Mouse (Mus musculus): ENCODE data around the gene Mmp2.

Gene Mmp2

GRCm38 (mm10) chr8:92896611-92897010, 69.5 kb downstream of the Mmp2 start:
- peak; percentile 51 for DNase-seq

GRCm38 (mm10) chr8:92897794-92898193, 70.7 kb downstream of the Mmp2 start:
- DNase-seq, result no peak

GRCm38 (mm10) chr8:92899590-92899989, 72.5 kb downstream of the Mmp2 start:
- DNase-seq, result no peak

- DNase-seq, result no peak
These were observed 74.0 kb downstream of the Mmp2 start, which contains the start of gene Capns2 for GRCm38 (mm10) chr8:92901107-92901506. Capns2 (plus strand) TSS chr8:92901407.

GRCm38 (mm10) chr8:92902981-92903380, 75.9 kb downstream of the Mmp2 start:
- no peak for DNase-seq

Measured in lung, postnatal 36 days (tissue).